Mouse (Mus musculus) myocyte (in vitro differentiated cells): ENCODE measurements around the gene Stn1. TPM values are rescaled to one million over a fixed set of nuclear protein-coding genes. Genes with fewer than 3 reads are reported as not detected.
A peak's percentile ranks its signal among the peaks of the same experiment; 100 is the strongest.

ENCODE experiments used
- H3K27me3 ChIP-seq: one replicate; pipeline ENCODE4 v1.6.1; 2011; ENCODE audit not compliant: control insufficient read depth, insufficient read depth, insufficient read length
- H3K36me3 ChIP-seq: one replicate; pipeline ENCODE4 v1.6.1; 2011; ENCODE audit not compliant: control insufficient read depth, insufficient read depth
- H3K4me2 ChIP-seq: one replicate; pipeline ENCODE4 v1.6.1; 2011; ENCODE audit warnings: low read depth, control low read depth
- H3K4me3 ChIP-seq: one replicate; pipeline ENCODE4 v1.5.1; 2011; ENCODE audit warnings: mild to moderate bottlenecking, control low read depth, moderate library complexity
- H3K79me2 ChIP-seq: one replicate; pipeline ENCODE4 v1.6.1; 2011; ENCODE audit not compliant: control insufficient read depth, insufficient read depth
- H3ac ChIP-seq: one replicate; pipeline ENCODE4 v1.6.1; 2011; ENCODE audit not compliant: control insufficient read depth, insufficient read length
- CEBPB ChIP-seq: IDR thresholded peaks from 2 replicates; pipeline ENCODE4 v1.6.1; 2011; ENCODE audit warnings: mild to moderate bottlenecking, moderate library complexity; ENCODE audit not compliant: poor library complexity, insufficient read depth, severe bottlenecking
- E2F4 ChIP-seq: IDR thresholded peaks from one replicate; pipeline ENCODE4 v1.6.1; 2011; ENCODE audit warnings: mild to moderate bottlenecking, control low read depth, moderate library complexity; ENCODE audit not compliant: insufficient read depth
- MAX ChIP-seq: IDR thresholded peaks from one replicate; pipeline ENCODE4 v1.6.1; 2011; ENCODE audit warnings: low read depth, mild to moderate bottlenecking, control low read depth
- MYOD1 ChIP-seq, 3 experiments: IDR thresholded peaks; one replicate each; pipeline ENCODE4 v1.6.1; 2011; ENCODE audit warnings: control low read depth in 2 of 3, low read depth in 2 of 3, mild to moderate bottlenecking in 2 of 3, moderate library complexity in 1 of 3; ENCODE audit not compliant: insufficient read length in 2 of 3, control insufficient read depth in 1 of 3
- MYOG ChIP-seq, 3 experiments: IDR thresholded peaks; one replicate each; pipeline ENCODE4 v1.6.1; 2011; ENCODE audit warnings: control low read depth in 2 of 3, low read depth in 2 of 3, mild to moderate bottlenecking in 2 of 3; ENCODE audit not compliant: insufficient read length in 2 of 3, control insufficient read depth in 1 of 3, insufficient read depth in 1 of 3
- POLR2A ChIP-seq: IDR thresholded peaks from one replicate; pipeline ENCODE4 v1.6.1; 2011; ENCODE audit warnings: low read depth, mild to moderate bottlenecking, control low read depth, moderate library complexity; ENCODE audit not compliant: insufficient read length
- POLR2AphosphoS2 ChIP-seq: IDR thresholded peaks from one replicate; pipeline ENCODE4 v1.6.1; 2011; ENCODE audit warnings: low read depth, control low read depth; ENCODE audit not compliant: insufficient read length
- REST ChIP-seq: IDR thresholded peaks from one replicate; pipeline ENCODE4 v1.6.1; 2011; ENCODE audit warnings: mild to moderate bottlenecking, control low read depth, moderate library complexity; ENCODE audit not compliant: insufficient read depth, insufficient read length
- SRF ChIP-seq: IDR thresholded peaks from one replicate; pipeline ENCODE4 v1.6.1; 2011; ENCODE audit warnings: low read depth; ENCODE audit not compliant: control insufficient read depth, insufficient read length
- TCF12 ChIP-seq: IDR thresholded peaks from one replicate; pipeline ENCODE4 v1.6.1; 2011; ENCODE audit warnings: mild to moderate bottlenecking, control low read depth; ENCODE audit not compliant: poor library complexity, insufficient read depth, severe bottlenecking
- TCF3 ChIP-seq: IDR thresholded peaks from one replicate; pipeline ENCODE4 v1.6.1; 2011; ENCODE audit warnings: low read depth, control low read depth; ENCODE audit not compliant: insufficient read length
- USF1 ChIP-seq: IDR thresholded peaks from one replicate; pipeline ENCODE4 v1.6.1; 2011; ENCODE audit warnings: low read depth, mild to moderate bottlenecking, control low read depth, moderate library complexity
- polyA plus RNA-seq: library from polyadenylated mRNA; unstranded; fragments of >200 nt; fragmentation: generic; extraction: Trizol; gene quantifications from one replicate; pipeline ENCODE4 v1.2.1, GENCODE M21; 2012; ENCODE audit warnings: missing spikeins

The Stn1 gene
- polyA plus RNA-seq, 1 experiment = 43.9 TPM

DNA sequence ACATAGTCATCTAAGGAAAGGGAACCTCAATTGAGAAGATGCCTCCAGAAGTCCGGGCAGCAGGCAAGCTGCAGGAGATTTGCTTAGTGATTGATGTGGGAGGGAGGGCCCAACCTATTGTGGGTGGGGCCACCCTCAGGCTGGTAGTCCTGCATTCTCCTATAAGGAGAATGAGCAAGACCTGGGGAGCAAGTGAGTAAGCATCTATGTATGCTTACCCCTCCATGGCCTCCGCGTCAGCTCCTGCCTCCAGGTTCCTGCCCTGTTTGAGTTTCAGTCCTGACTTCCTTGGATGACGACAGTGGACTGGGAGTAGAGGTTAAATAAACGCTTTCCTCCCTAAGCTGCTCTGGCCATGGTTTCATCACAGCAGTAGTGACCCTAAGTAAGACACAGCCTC, 22.2 kb downstream of the Stn1 start:
- Histone ChIP-seq H3K4me2 (no peak overlapping the region), H3K79me2 (no peaks in the 10 kb centered on the region), H3K4me3 (no peak overlapping the region), H3K36me3 (peaks cover 4% of the 10 kb centered on the region), H3K27me3 (no peaks in the 10 kb centered on the region), H3ac (no peak overlapping the region)
- TF ChIP-seq CEBPB (no peak), USF1 (no peak), REST (no peak), POLR2AphosphoS2 (no peak), MYOG (IDR thresholded peaks at IDR 0.05; ENCODE audit: control insufficient read depth in 1 of 3, insufficient read depth in 1 of 3, insufficient read length in 2 of 3, low read depth in 2 of 3) (no peak), MAX (no peak), MYOD1 (IDR thresholded peaks at IDR 0.05; ENCODE audit: control insufficient read depth in 1 of 3, insufficient read length in 2 of 3, low read depth in 2 of 3) (no peak), E2F4 (no peak), POLR2A (no peak), SRF (no peak), TCF12 (no peak), TCF3 (no peak)

DNA sequence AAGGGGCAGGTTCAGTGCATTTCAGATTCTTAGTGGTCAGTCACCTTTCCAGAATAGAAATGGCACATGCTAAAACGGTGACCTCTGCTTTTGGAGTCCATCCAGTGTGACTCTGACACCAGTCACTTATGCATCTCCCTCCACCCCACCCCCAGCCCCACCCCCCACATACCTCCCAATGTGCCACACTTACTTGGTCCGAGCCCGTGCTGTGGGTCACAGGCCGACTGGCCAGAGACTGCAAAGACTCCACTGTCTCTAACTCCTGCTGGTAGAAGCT, 23.7 kb downstream of the Stn1 start:
- Histone ChIP-seq H3ac (no peak overlapping the region), H3K27me3 (no peaks in the 10 kb centered on the region), H3K79me2 (no peaks in the 10 kb centered on the region), H3K36me3 (peaks cover 4% of the 10 kb centered on the region), H3K4me2 (no peak overlapping the region), H3K4me3 (no peak overlapping the region)
- TF ChIP-seq MAX = no peak
- no peak for TF ChIP-seq REST
- no peak for TF ChIP-seq CEBPB
- no peak for TF ChIP-seq TCF3
- no peak for TF ChIP-seq MYOD1 (IDR thresholded peaks at IDR 0.05; ENCODE audit: control insufficient read depth in 1 of 3, insufficient read length in 2 of 3, low read depth in 2 of 3)
- no peak for TF ChIP-seq E2F4
- TF ChIP-seq POLR2A = no peak
- no peak for TF ChIP-seq USF1

DNA sequence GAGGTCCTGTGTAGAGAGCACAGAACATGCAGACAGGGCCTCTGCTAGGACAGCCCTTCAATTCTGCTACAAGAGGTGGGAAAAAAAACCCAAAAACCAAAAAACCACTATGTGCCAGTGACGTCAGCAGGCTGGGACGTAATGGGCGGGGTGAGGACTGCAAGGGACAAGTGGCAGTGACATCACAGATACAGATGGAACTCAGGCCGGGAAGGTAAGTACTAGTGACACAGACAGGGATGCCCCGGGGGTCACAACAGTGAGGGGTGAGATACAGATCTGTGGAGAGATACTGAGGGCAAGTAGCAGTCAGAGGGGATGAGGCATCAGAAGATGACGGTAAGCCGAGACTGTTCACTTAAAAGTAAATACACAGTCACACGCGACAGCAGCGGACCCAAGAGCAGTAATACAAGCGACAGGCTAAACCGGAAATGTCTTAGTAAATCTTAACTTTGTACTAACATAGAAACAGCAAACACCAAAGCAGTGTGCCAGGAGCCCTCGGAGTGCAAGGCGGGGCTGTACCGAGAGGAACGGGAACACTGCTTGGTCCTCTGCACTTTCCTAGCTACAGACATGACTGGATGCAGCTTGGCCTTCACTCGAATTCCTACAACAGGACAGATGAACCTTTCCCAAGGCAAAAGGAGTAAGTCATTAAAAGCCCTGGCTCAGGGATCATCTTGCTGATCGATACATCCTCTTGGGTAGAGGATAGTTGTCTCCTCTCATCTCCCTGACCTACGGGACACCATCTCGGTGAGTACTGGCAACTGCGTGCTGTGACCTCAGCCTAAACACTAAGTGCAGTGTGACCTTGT, 24.3 kb downstream of the Stn1 start:
- Histone ChIP-seq H3K36me3 (peaks cover 4% of the 10 kb centered on the region), H3K79me2 (no peaks in the 10 kb centered on the region), H3K4me3 (no peak overlapping the region), H3K27me3 (no peaks in the 10 kb centered on the region), H3ac (no peak overlapping the region), H3K4me2 (no peak overlapping the region)
- TF ChIP-seq E2F4 (no peak), POLR2AphosphoS2 (no peak), REST (no peak), USF1 (no peak), SRF (no peak), MYOG (IDR thresholded peaks at IDR 0.05; ENCODE audit: control insufficient read depth in 1 of 3, insufficient read depth in 1 of 3, insufficient read length in 2 of 3, low read depth in 2 of 3) (no peak)

- no peaks in the 10 kb centered on the region for H3K27me3 ChIP-seq
- TF ChIP-seq MYOD1 (IDR thresholded peaks at IDR 0.05; ENCODE audit: control insufficient read depth in 1 of 3, insufficient read length in 2 of 3, low read depth in 2 of 3) = peak in 1 of 3 experiments; percentile 14
- TF ChIP-seq E2F4 = no peak
- no peak overlapping the region for H3ac ChIP-seq
- no peak overlapping the region for H3K4me3 ChIP-seq
- H3K36me3 ChIP-seq = peaks cover 4% of the 10 kb centered on the region
- no peak overlapping the region for H3K4me2 ChIP-seq
- H3K79me2 ChIP-seq = no peaks in the 10 kb centered on the region
These were observed 25.3 kb downstream of the Stn1 start for GRCm38 (mm10) chr19:47511958-47512357.

DNA sequence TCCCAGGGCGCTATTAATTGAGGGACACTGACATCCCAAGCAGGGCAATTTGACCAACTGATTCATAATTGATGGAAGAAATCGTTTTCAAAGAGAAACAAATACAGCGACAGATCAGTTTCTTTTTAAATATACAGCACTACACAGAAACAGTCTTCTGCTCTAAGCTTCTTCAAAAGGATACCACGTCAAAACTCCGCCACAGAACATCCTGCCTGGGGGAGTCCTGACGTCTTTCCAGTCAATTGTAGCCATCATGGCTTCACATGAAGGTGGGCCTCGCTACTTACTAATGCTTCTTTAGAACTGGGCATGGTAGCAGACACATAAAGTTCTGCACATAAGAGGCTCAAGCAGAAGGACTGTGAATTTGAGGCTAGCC, 26.0 kb downstream of the Stn1 start:
- Histone ChIP-seq H3K4me3 (no peak overlapping the region), H3K27me3 (no peaks in the 10 kb centered on the region), H3K4me2 (no peak overlapping the region), H3K36me3 (peaks cover 4% of the 10 kb centered on the region), H3ac (no peak overlapping the region), H3K79me2 (no peaks in the 10 kb centered on the region)
- no peak for TF ChIP-seq CEBPB
- TF ChIP-seq MYOG (IDR thresholded peaks at IDR 0.05; ENCODE audit: control insufficient read depth in 1 of 3, insufficient read depth in 1 of 3, insufficient read length in 2 of 3, low read depth in 2 of 3) = no peak
- TF ChIP-seq TCF3 = no peak
- TF ChIP-seq POLR2A = no peak
- TF ChIP-seq MAX = no peak
- TF ChIP-seq SRF = no peak
- no peak for TF ChIP-seq REST
- no peak for TF ChIP-seq USF1
- no peak for TF ChIP-seq POLR2AphosphoS2
- no peak for TF ChIP-seq MYOD1 (IDR thresholded peaks at IDR 0.05; ENCODE audit: control insufficient read depth in 1 of 3, insufficient read length in 2 of 3, low read depth in 2 of 3)
- TF ChIP-seq E2F4 = no peak
